Mouse (Mus musculus) embryonic fibroblast, embryonic 13.5 days (primary cell): ENCODE results near the gene Tnnc2. TPM values are rescaled to one million over a fixed set of nuclear protein-coding genes. Genes with fewer than 3 reads are reported as not detected.

ENCODE experiments used
- H3K27ac ChIP-seq: 2 replicates; pipeline ENCODE4 v1.5.1; 2012; ENCODE audit warnings: low read length, control low read depth, inconsistent platforms; ENCODE audit not compliant: insufficient read depth
- H3K4me1 ChIP-seq: 2 replicates; pipeline ENCODE4 v1.6.1; 2011; ENCODE audit warnings: low read length; ENCODE audit not compliant: control insufficient read depth, insufficient read depth
- H3K4me3 ChIP-seq: 2 replicates; pipeline ENCODE4 v1.5.1; 2011; ENCODE audit warnings: mild to moderate bottlenecking, control low read depth, low read length; ENCODE audit not compliant: insufficient read depth
- CTCF ChIP-seq: IDR thresholded peaks from 2 replicates; pipeline ENCODE4 v1.5.1; 2011; ENCODE audit warnings: mild to moderate bottlenecking, control low read depth, low read length, moderate library complexity, borderline replicate concordance; ENCODE audit not compliant: insufficient read depth
- POLR2A ChIP-seq: IDR thresholded peaks from 2 replicates; pipeline ENCODE4 v1.6.1; 2011; ENCODE audit warnings: low read depth, mild to moderate bottlenecking, control low read depth, low read length, moderate library complexity
- polyA plus RNA-seq: library from polyadenylated mRNA; stranded (reverse); fragments of >200 nt; gene quantifications from 2 replicates; pipeline ENCODE4 v1.2.4, GENCODE M21; 2011; ENCODE audit warnings: low read depth; ENCODE audit not compliant: missing spikeins, insufficient read length

The Tnnc2 gene
- polyA plus RNA-seq, 1 experiment = not detected

DNA sequence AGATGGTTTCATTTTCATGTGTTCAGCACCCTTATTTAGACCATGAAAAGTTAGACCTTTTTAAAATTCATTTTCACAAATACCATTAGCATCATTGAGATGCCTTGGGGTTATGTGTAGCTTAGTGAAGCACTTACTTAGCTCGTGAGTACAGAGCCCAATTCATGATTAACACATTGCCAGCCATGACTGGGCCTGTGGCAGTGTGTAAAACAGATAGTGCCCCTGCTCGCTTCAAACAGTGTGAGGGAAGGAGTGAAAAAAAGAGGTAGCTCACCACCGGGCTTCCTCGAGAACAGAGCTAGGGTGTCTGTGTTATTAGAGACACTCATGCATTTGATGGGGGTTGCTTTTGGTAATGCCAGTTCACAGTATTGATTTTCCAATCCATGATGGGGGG, 31.6 kb downstream of the Tnnc2 start:
- no peak for TF ChIP-seq CTCF
- no peak for TF ChIP-seq POLR2A
- no peak overlapping the region for H3K27ac ChIP-seq
- H3K4me3 ChIP-seq = no peak overlapping the region
- peaks cover 7% of the 10 kb centered on the region for H3K4me1 ChIP-seq

DNA sequence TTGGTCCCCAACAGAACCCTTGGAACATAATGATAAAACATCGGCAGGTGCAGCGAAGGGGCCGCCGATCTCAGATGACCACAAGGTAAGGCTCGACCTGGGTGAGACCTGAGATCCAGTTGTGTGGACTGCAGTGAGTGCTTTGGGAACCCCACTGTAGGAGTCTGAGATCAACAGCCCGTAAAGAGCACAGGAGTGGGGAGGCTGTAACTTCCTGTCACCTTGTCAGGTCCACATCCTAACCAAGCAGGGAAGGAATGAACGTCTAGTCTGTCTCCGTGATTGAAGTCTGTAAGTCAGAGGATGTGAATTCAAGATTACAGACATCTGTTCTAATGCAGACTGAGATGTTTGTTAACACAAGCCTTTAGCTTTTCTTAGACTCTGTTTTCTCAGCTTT, 33.1 kb downstream of the Tnnc2 start:
- no peak for TF ChIP-seq CTCF
- TF ChIP-seq POLR2A = no peak
- Histone ChIP-seq H3K4me1 (peaks cover 7% of the 10 kb centered on the region), H3K27ac (no peak overlapping the region), H3K4me3 (peak overlapping the region; percentile 71)

- Histone ChIP-seq H3K4me3 (peak within 1 kb of the TSS; percentile 71), H3K4me1 (peaks cover 7% of the 10 kb centered on the region), H3K27ac (no peak within 1 kb of the TSS)
- TF ChIP-seq CTCF = no peak
- peak; percentile 40 for TF ChIP-seq POLR2A
Observed at GRCm38 (mm10) chr2:164745843-164746479, 33.8 kb downstream of the Tnnc2 start, which contains the start of the genes Wfdc3 and Dnttip1. TSS of gene Wfdc3 (minus strand) at chr2:164745931. TSS of gene Dnttip1 (plus strand) at chr2:164745983.

DNA sequence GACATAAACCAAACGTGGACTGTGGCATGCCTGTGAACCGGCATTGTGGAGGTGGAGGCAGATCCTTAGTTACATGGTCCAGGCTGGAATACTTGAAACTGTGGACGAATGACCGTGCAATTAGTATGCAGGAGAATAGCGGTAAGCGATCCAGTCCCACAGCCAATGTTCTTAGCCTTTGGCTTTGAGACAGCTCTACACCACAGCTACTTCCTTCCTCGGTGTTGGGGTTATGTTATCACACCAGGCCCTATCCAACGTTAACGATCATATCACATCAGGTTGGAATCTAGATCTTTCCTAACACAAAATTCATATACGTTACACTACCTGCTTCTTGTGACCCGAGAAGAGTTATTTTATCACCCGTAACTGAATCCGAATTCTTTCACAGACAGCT, 34.8 kb downstream of the Tnnc2 start:
- H3K4me1 ChIP-seq = peaks cover 7% of the 10 kb centered on the region
- peak overlapping the region; percentile 71 for H3K4me3 ChIP-seq
- TF ChIP-seq CTCF = no peak
- TF ChIP-seq POLR2A = no peak
- H3K27ac ChIP-seq = no peak overlapping the region

DNA sequence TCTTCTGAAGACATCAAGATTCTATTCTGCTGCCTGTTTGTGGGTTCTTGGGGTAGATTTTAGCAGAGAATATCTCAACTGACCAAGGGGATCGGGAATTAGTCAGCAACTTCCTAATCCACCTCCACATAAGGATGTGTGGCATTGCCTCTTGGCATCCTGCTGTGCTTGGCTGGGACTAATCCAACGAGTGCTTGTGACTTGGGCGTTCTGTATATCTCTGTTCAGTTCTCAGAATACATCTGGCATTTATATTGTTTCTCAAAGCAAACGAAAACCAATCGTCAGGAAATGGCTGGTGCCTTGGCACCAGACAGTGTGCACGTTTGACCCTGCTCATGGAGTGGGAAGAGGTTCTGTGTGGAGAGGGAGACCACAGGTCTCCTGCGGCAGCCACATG, 39.9 kb downstream of the Tnnc2 start:
- Histone ChIP-seq H3K27ac (no peak overlapping the region), H3K4me3 (no peak overlapping the region), H3K4me1 (peaks cover 5% of the 10 kb centered on the region)
- TF ChIP-seq POLR2A = no peak
- TF ChIP-seq CTCF = no peak

DNA sequence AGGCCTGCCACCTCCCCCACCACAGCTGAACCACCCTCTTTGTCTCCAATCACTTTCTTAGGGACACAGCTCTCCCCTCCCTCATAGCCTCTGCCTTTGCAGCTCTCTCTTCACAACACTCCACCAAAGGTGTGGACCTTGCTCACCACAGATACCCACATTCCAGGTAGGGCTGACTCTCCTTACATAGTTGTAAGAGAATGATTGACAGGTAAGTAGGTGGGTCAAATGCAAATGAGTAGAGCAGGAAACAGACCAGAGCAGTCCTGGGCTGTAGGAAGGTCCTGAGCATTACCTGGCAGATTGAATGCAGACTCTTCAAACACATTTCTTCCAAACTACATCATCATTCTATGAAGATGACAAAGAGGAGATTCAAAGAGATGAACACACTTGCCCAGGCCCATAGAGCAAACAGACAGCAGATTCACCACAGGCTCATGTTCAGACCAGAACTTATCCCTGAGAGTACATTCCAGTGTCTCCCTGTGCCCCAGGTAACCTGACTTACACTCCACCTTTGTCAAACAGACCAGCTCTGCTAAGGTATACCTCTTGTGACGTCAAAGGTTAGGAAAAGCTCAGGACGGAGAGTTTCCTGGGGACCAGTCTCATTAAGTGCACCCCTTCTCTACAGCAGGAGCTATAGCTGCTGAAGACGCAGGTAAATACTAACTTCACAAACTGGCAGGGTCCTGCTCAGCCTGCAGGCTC, 42.2 kb downstream of the Tnnc2 start:
- no peak overlapping the region for H3K4me3 ChIP-seq
- TF ChIP-seq CTCF = no peak
- TF ChIP-seq POLR2A = no peak
- H3K27ac ChIP-seq = no peak overlapping the region
- H3K4me1 ChIP-seq = peaks cover 6% of the 10 kb centered on the region

DNA sequence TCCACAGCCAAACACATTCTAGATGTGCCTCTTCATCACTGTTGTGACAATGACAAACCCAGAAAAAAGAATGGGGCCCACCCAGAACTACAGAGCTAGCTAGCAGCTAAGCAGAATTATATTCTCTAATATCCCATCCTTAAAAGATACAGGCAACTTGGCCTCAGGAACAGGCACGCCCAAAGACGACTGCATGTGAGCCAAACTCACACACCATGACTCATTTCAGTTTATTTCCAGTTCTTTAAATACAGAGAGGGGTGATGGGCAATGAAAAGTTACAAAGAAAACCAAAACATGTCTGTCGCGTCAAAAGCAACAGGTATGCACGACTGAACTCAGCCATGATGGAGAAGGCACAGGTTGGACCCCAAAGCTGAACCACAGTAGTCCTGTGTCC, 44.3 kb downstream of the Tnnc2 start:
- no peak overlapping the region for H3K4me3 ChIP-seq
- TF ChIP-seq CTCF = no peak
- no peak for TF ChIP-seq POLR2A
- H3K27ac ChIP-seq = no peak overlapping the region
- H3K4me1 ChIP-seq = peaks cover 6% of the 10 kb centered on the region

DNA sequence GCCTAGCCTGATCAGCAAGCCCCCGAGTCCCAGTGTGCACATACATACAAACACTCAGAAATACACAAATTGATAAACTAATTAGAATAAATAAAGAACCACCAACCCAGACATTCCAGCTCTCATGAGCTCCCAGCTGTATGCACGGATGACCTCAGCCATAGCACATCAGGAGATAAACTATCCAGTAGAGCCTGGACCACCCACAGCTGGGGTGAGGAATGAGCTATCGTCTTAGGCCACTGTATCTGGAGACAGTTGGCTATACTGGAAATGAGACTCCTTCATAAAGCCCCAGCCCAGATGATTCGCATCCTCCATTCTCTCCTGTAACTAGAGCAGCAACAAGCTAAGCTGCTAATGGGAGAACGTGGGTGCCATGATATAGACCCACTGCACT, 44.9 kb downstream of the Tnnc2 start:
- Histone ChIP-seq H3K4me3 (no peak overlapping the region), H3K4me1 (peaks cover 6% of the 10 kb centered on the region), H3K27ac (no peak overlapping the region)
- no peak for TF ChIP-seq POLR2A
- TF ChIP-seq CTCF = no peak

DNA sequence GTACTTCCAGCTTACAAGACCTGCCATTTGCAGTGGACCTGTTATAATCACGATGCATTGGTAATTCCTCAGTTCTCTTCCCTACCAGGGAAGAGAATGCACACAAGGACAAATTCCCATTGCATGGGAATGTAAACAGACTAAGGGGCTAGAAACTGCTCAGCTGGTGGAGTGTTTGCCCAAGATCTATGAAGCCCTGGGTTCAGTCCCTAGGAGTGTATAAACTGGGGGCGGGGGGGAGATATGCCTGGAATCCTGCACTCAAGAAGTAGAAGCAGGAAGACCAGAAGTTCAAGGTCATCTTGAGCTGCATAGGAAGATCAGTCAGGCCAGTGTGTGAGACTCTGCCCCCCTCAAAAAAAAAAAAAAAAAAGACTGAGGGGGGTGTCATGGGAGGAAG, 46.5 kb downstream of the Tnnc2 start:
- Histone ChIP-seq H3K4me3 (no peak overlapping the region), H3K27ac (no peak overlapping the region), H3K4me1 (peaks cover 6% of the 10 kb centered on the region)
- TF ChIP-seq CTCF (no peak), POLR2A (no peak)

DNA sequence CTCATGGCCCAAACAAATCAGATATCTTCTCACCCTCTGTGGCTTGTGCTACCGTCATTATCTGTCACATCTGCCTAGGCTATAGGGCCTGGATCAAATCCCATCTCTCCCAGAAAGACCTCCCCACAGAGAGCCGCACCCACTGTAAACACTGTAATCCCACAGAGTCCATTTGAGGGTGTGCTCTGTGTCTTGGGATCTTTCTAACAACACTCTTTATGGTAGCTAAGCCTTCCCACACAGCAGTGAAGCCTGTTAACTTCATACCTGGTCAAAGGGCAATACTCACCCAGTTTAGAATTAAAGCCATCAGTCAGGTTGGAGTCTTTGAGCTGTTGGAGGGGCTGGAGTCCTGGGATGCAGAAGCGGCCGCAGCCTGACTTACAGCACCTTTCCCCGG, 48.0 kb downstream of the Tnnc2 start:
- Histone ChIP-seq H3K4me1 (peaks cover 6% of the 10 kb centered on the region), H3K4me3 (no peak overlapping the region), H3K27ac (no peak overlapping the region)
- TF ChIP-seq CTCF = no peak
- TF ChIP-seq POLR2A = no peak

Other genes with a start within 250 kb of the Tnnc2 start
- gene Wfdc2, start 217.6 kb downstream of the Tnnc2 start, polyA plus RNA-seq = not detected in 2 replicates
- gene Spint3, start 206.5 kb downstream of the Tnnc2 start, polyA plus RNA-seq = not detected in 2 replicates
- gene Wfdc6a, start 194.5 kb downstream of the Tnnc2 start, polyA plus RNA-seq = not detected in 2 replicates
- not detected in 2 replicates for gene Eppin, start 186.4 kb downstream of the Tnnc2 start, polyA plus RNA-seq
- gene Wfdc6b, start 166.4 kb downstream of the Tnnc2 start, polyA plus RNA-seq = not detected in 2 replicates
- gene Wfdc8, start 166.3 kb downstream of the Tnnc2 start, polyA plus RNA-seq = not detected in 2 replicates
- not detected in 2 replicates for gene Wfdc16, start 141.2 kb downstream of the Tnnc2 start, polyA plus RNA-seq
- not detected in 2 replicates for gene Wfdc10, start 123.9 kb downstream of the Tnnc2 start, polyA plus RNA-seq
- gene Wfdc9, start 123.4 kb downstream of the Tnnc2 start, polyA plus RNA-seq = not detected in 2 replicates
- gene Wfdc11, start 105.9 kb downstream of the Tnnc2 start, polyA plus RNA-seq = not detected in 2 replicates
- gene Wfdc13, start 94.9 kb downstream of the Tnnc2 start, polyA plus RNA-seq = not detected in 2 replicates
- not detected in 2 replicates for gene Spint4, start 81.5 kb downstream of the Tnnc2 start, polyA plus RNA-seq
- gene Spint5, start 64.7 kb downstream of the Tnnc2 start, polyA plus RNA-seq = not detected in 2 replicates
- gene Wfdc3, start 34.0 kb downstream of the Tnnc2 start, polyA plus RNA-seq = not detected in 2 replicates
- gene Dnttip1, start 34.0 kb downstream of the Tnnc2 start, polyA plus RNA-seq = 28.7 and 30.8 TPM in 2 replicates
- 101 and 146 TPM in 2 replicates for gene Ube2c, start 10.1 kb downstream of the Tnnc2 start, polyA plus RNA-seq
- gene Snx21, start 5.9 kb upstream of the Tnnc2 start, polyA plus RNA-seq = 14.4 and 18.2 TPM in 2 replicates
- gene Acot8, start 24.9 kb upstream of the Tnnc2 start, polyA plus RNA-seq = 12.1 and 13.5 TPM in 2 replicates
- 3.7 and 4.1 TPM in 2 replicates for gene Zswim3, start 25.1 kb upstream of the Tnnc2 start, polyA plus RNA-seq
- 10.1 and 12.5 TPM in 2 replicates for gene Zswim1, start 42.7 kb upstream of the Tnnc2 start, polyA plus RNA-seq
- not detected in 2 replicates for gene Spata25, start 48.6 kb upstream of the Tnnc2 start, polyA plus RNA-seq
- gene Ctsa, start 52.9 kb upstream of the Tnnc2 start, polyA plus RNA-seq = 250 and 288 TPM in 2 replicates
- gene Neurl2, start 53.5 kb upstream of the Tnnc2 start, polyA plus RNA-seq = 5.0 and 7.4 TPM in 2 replicates
- 26.5 and 39.5 TPM in 2 replicates for gene Pltp, start 77.7 kb upstream of the Tnnc2 start, polyA plus RNA-seq
- 18.2 and 18.3 TPM in 2 replicates for gene Pcif1, start 99.3 kb upstream of the Tnnc2 start, polyA plus RNA-seq
- gene Zfp335, start 131.8 kb upstream of the Tnnc2 start, polyA plus RNA-seq = 11.0 and 11.9 TPM in 2 replicates
- 8.0 and 8.1 TPM in 2 replicates for gene Mmp9, start 160.8 kb upstream of the Tnnc2 start, polyA plus RNA-seq
- gene Slc12a5, start 180.8 kb upstream of the Tnnc2 start, polyA plus RNA-seq = 0.55 and 1.4 TPM in 2 replicates